Comparison of ENCODE assay signal across 8 mouse cellular contexts in the genomic region with DNA sequence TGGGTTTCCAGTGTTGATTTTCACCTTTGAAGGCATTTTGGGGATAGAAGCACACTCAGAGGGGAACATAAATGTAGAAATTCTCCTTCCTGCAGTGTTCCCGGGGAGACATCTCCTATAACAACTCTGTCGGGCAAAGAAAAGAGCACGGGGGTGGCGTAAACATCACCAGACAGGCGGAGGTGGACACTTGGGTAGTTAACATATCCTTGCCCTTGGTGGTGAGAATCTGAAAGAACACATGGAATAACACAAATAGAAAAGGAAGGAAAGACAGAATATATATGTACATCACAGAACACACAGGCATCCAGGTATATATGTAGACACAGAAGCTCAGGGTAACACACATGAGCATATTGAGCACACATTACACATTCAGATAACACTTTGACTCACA. TPM values are rescaled to one million over a fixed set of nuclear protein-coding genes. Genes with fewer than 3 reads are reported as not detected.
A peak's percentile ranks its signal among the peaks of the same experiment; 100 is the strongest.
DNase-seq lines count a peak whose midpoint lies in the region; ATAC-seq and TF ChIP-seq lines count a peak whose summit lies in the region.

No protein-coding gene starts in this region.

- H3K4me1 ChIP-seq in forebrain, embryonic 12.5 days = no peaks in the 10 kb centered on the region
- H3K4me1 ChIP-seq in intestine, embryonic 15.5 days (replicated peaks) = no peaks in the 10 kb centered on the region
- no peaks in the 10 kb centered on the region for H3K4me1 ChIP-seq in neural tube, embryonic 14.5 days (ENCODE audit: control insufficient read depth, insufficient read depth, low read length)

- no peaks in the 10 kb centered on the region for H3K9me3 ChIP-seq in forebrain, embryonic 12.5 days
- no peaks in the 10 kb centered on the region for H3K9me3 ChIP-seq in intestine, embryonic 15.5 days
- H3K9me3 ChIP-seq in neural tube, embryonic 14.5 days (ENCODE audit: control insufficient read depth, low read length) = no peaks in the 10 kb centered on the region

- ATAC-seq in forebrain, embryonic 12.5 days (ENCODE audit: low FRiP score) = peak; percentile 34; the same call in 1 of the 2 replicates
- ATAC-seq in intestine, embryonic 15.5 days = peak; percentile 20; the same call in 1 of the 2 replicates
- peak; percentile 12; the same call in 1 of the 2 replicates for ATAC-seq in neural tube, embryonic 14.5 days (ENCODE audit: low read depth)

- H3K27ac ChIP-seq in left cerebral cortex, adult 2 months = peak overlapping the region; percentile 79
- H3K27ac ChIP-seq in forebrain, embryonic 12.5 days = no peak overlapping the region; the same call in 1 of the 2 replicates
- H3K27ac ChIP-seq in intestine, embryonic 15.5 days = no peak overlapping the region
- H3K27ac ChIP-seq in neural tube, embryonic 14.5 days (ENCODE audit: low read depth, low read length) = peak overlapping the region; percentile 39; the same call in 1 of the 2 replicates

- no peaks in the 10 kb centered on the region for H3K27me3 ChIP-seq in forebrain, embryonic 12.5 days
- peaks cover 3% of the 10 kb centered on the region; the same call in 1 of the 2 replicates for H3K27me3 ChIP-seq in intestine, embryonic 15.5 days (replicated peaks)
- H3K27me3 ChIP-seq in neural tube, embryonic 14.5 days (ENCODE audit: control insufficient read depth, insufficient read depth, low read length) = no peaks in the 10 kb centered on the region

- TF ChIP-seq CTCF in left cerebral cortex, adult 2 months (IDR thresholded peaks at IDR 0.05) = no peak

- intact Hi-C loops in left cerebral cortex, adult 2 months (cut with DNase I) = loop anchor here (1.0 kb wide), 1 partner anchor 92 kb away; no protein-coding TSS in a partner anchor
- intact Hi-C loops in left cerebral cortex, postnatal 4 days (cut with DNase I) = no loop called here

- peak overlapping the region; percentile 60 for H3K4me3 ChIP-seq in left cerebral cortex, adult 2 months
- H3K4me3 ChIP-seq in forebrain, embryonic 12.5 days (replicated peaks) = peak overlapping the region; percentile 52
- no peak overlapping the region for H3K4me3 ChIP-seq in intestine, embryonic 15.5 days (replicated peaks)
- H3K4me3 ChIP-seq in neural tube, embryonic 14.5 days (ENCODE audit: low read depth, low read length) = peak overlapping the region; percentile 55; the same call in 1 of the 2 replicates

- 57% methylated on average over 5 of the region's 5 CpGs for WGBS in forebrain, embryonic 12.5 days
- WGBS in intestine, embryonic 15.5 days = 40% methylated on average over 5 of the region's 5 CpGs
- WGBS in neural tube, embryonic 14.5 days = 44% methylated on average over 5 of the region's 5 CpGs

- peak overlapping the region; percentile 65 for H3K4me2 ChIP-seq in forebrain, embryonic 12.5 days
- peak overlapping the region; percentile 84 for H3K4me2 ChIP-seq in intestine, embryonic 15.5 days (replicated peaks)
- H3K4me2 ChIP-seq in neural tube, embryonic 14.5 days (ENCODE audit: low read depth, low read length) = peak overlapping the region; percentile 44

- H3K36me3 ChIP-seq in forebrain, embryonic 12.5 days (replicated peaks) = 0 out of 2 replicates have a peak, but pooled peaks cover 5% of the 10 kb centered on the region
- no peaks in the 10 kb centered on the region for H3K36me3 ChIP-seq in intestine, embryonic 15.5 days
- H3K36me3 ChIP-seq in neural tube, embryonic 14.5 days (ENCODE audit: control insufficient read depth, insufficient read depth, low read length) = no peaks in the 10 kb centered on the region

- no peak overlapping the region for H3K9ac ChIP-seq in forebrain, embryonic 12.5 days
- no peak overlapping the region for H3K9ac ChIP-seq in intestine, embryonic 15.5 days
- no peak overlapping the region for H3K9ac ChIP-seq in neural tube, embryonic 14.5 days (replicated peaks; ENCODE audit: low read depth, low read length)

- DNase-seq in left cerebral cortex, adult 2 months (ENCODE audit: extremely low spot score in 1 of 2, low spot score in 2 of 2) = peak in 1 of 2 experiments; percentile 26
- DNase-seq in left cerebral cortex, postnatal 4 days = no peak
- no peak for DNase-seq in spleen, postnatal 10 days (ENCODE audit: low spot score in 2 of 2)
- no peak for DNase-seq in testis, postnatal 10 days (ENCODE audit: low spot score)
- no peak for DNase-seq in right cerebral cortex, postnatal 25 days

RNA-seq across cellular contexts. Expression of a gene that starts 0.6 kb away (rescaled TPM):
- total RNA-seq in left cerebral cortex, adult 2 months (2021) = 100 to 1,000 TPM; 542 to 553 TPM
- total RNA-seq in left cerebral cortex, postnatal 4 days (2021) = 100 to 1,000 TPM; 223 to 239 TPM
- 15.4 and 17.8 TPM in 2 replicates for polyA plus RNA-seq in forebrain, embryonic 12.5 days (2016; fragmentation: Nextera tagmentation; extraction: Ambion mirVana)
- polyA plus RNA-seq in intestine, embryonic 15.5 days (2015; fragmentation: Nextera tagmentation; extraction: Ambion mirVana) = 2.5 and 2.6 TPM in 2 replicates
- 88.5 and 101 TPM in 2 replicates for polyA plus RNA-seq in neural tube, embryonic 14.5 days (2014; fragmentation: Nextera tagmentation; extraction: Ambion mirVana)

RNA-seq across cellular contexts. Expression of a gene that starts 10.0 kb away (rescaled TPM):
- 10 to 100 TPM; 15.9 to 19.1 TPM for total RNA-seq in left cerebral cortex, adult 2 months (2021)
- total RNA-seq in left cerebral cortex, postnatal 4 days (2021) = 10 to 100 TPM; 11.5 to 13.4 TPM
- polyA plus RNA-seq in forebrain, embryonic 12.5 days (2016; fragmentation: Nextera tagmentation; extraction: Ambion mirVana) = 4.2 and 6.0 TPM in 2 replicates
- polyA plus RNA-seq in intestine, embryonic 15.5 days (2015; fragmentation: Nextera tagmentation; extraction: Ambion mirVana) = 5.2 and 7.5 TPM in 2 replicates
- 4.6 and 5.5 TPM in 2 replicates for polyA plus RNA-seq in neural tube, embryonic 14.5 days (2014; fragmentation: Nextera tagmentation; extraction: Ambion mirVana)

RNA-seq across cellular contexts. Expression of a gene that starts 29.0 kb away (rescaled TPM):
- total RNA-seq in left cerebral cortex, adult 2 months (2021) = 10 to 100 TPM; 55.4 to 56.8 TPM
- total RNA-seq in left cerebral cortex, postnatal 4 days (2021) = 10 to 100 TPM; 35.0 to 36.8 TPM
- polyA plus RNA-seq in forebrain, embryonic 12.5 days (2016; fragmentation: Nextera tagmentation; extraction: Ambion mirVana) = 20.2 and 20.4 TPM in 2 replicates
- 8.5 and 8.6 TPM in 2 replicates for polyA plus RNA-seq in intestine, embryonic 15.5 days (2015; fragmentation: Nextera tagmentation; extraction: Ambion mirVana)
- 8.2 and 11.7 TPM in 2 replicates for polyA plus RNA-seq in neural tube, embryonic 14.5 days (2014; fragmentation: Nextera tagmentation; extraction: Ambion mirVana)

RNA-seq across cellular contexts. Expression of a gene that starts 40.5 kb away (rescaled TPM):
- 10 to 100 TPM; 10.3 to 12.9 TPM for total RNA-seq in left cerebral cortex, adult 2 months (2021)
- 10 to 100 TPM in 1 of 2 experiments, 1 to 10 TPM in 1; 10.0 to 11.7 TPM for total RNA-seq in left cerebral cortex, postnatal 4 days (2021)
- 56.5 and 59.3 TPM in 2 replicates for polyA plus RNA-seq in forebrain, embryonic 12.5 days (2016; fragmentation: Nextera tagmentation; extraction: Ambion mirVana)
- 62.9 and 64.7 TPM in 2 replicates for polyA plus RNA-seq in intestine, embryonic 15.5 days (2015; fragmentation: Nextera tagmentation; extraction: Ambion mirVana)
- 28.3 and 30.7 TPM in 2 replicates for polyA plus RNA-seq in neural tube, embryonic 14.5 days (2014; fragmentation: Nextera tagmentation; extraction: Ambion mirVana)

RNA-seq across cellular contexts. Expression of a gene that starts 51.4 kb away (rescaled TPM):
- 1 to 10 TPM; 1.0 to 1.3 TPM for total RNA-seq in left cerebral cortex, adult 2 months (2021)
- total RNA-seq in left cerebral cortex, postnatal 4 days (2021) = 1 to 10 TPM; 2.2 to 2.4 TPM
- polyA plus RNA-seq in forebrain, embryonic 12.5 days (2016; fragmentation: Nextera tagmentation; extraction: Ambion mirVana) = 3.3 and 4.2 TPM in 2 replicates
- polyA plus RNA-seq in intestine, embryonic 15.5 days (2015; fragmentation: Nextera tagmentation; extraction: Ambion mirVana) = 18.2 and 20.0 TPM in 2 replicates
- polyA plus RNA-seq in neural tube, embryonic 14.5 days (2014; fragmentation: Nextera tagmentation; extraction: Ambion mirVana) = 2.0 and 5.6 TPM in 2 replicates

Comparison
In these comparisons a context has a peak if more than half of its experiments do, and no peak if none do; other contexts are left out.
1. H3K27ac ChIP-seq: peak in left cerebral cortex, adult 2 months (single experiment) and neural tube, embryonic 14.5 days (single experiment); none in forebrain, embryonic 12.5 days (single experiment) and intestine, embryonic 15.5 days (single experiment).
2. Peak in every context shown above with its lines, with median percentiles within 50 percentile points of each other: ATAC-seq and H3K4me2 ChIP-seq.